Mouse (Mus musculus): Measurements from ENCODE around the gene Gpc6.

Gpc6 gene

DNA sequence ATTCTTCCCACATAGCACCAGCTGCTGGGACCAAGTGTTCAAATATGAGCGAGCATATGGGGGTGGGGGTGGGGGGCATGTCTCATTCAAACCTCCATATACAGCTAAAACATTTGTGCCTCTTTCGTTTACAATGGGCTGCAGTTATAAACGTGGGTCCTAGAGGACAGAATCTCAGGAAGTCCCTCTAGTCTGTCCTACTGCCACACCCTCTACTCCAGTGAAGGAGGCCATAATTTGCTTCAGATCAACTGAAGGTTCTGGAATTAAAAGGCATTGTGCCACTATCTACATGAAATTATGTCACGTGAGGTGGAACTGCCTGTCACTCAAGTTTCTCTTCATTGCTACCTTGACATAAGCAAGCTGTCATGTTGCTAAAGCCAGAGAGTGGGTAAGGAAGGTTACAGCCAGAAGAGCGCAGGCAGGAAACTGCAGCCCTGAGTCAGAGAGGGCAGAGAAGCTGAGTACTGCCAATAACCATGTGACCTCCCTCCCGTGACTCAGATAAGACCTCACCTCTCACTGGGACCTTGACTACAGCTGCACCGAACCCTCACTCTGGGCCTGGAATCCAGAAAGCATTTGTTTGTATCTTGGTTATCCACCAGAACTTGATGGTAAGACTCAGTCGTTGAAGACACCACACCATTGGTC lies 1067.6 kb downstream of the Gpc6 start:
- no peak for DNase-seq (ENCODE audit: extremely low read depth, low read depth)

GRCm38 (mm10) chr14:117993845-117994244 lies 1068.7 kb downstream of the Gpc6 start:
- DNase-seq (ENCODE audit: extremely low read depth, low read depth), result no peak

DNA sequence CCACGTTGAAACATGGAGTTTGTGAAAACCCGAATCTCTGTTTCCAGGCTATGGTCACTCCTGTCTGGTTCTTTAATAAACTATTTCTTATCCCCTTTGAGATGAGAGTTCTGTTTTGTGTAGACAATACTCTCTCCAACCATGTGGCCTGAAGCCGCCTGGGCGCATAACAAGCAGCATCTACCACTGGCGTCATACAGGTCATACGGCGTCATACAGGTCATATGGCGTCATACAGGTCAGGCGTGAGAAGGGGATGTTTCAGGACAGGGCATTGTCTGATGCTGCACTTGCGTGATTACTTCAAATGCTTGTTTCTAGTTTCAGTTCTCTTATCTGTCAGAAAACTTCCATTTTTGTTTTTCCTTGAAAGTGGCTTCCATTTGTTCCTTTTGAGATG lies 1079.3 kb downstream of the Gpc6 start:
- no peak for DNase-seq (ENCODE audit: extremely low read depth, low read depth)

GRCm38 (mm10) chr14:118005697-118006096 lies 1080.6 kb downstream of the Gpc6 start:
- no peak for DNase-seq (ENCODE audit: extremely low read depth, low read depth)

- DNase-seq (ENCODE audit: extremely low read depth, low read depth), result no peak
These were observed 1084.4 kb downstream of the Gpc6 start for GRCm38 (mm10) chr14:118009541-118009940.

DNA sequence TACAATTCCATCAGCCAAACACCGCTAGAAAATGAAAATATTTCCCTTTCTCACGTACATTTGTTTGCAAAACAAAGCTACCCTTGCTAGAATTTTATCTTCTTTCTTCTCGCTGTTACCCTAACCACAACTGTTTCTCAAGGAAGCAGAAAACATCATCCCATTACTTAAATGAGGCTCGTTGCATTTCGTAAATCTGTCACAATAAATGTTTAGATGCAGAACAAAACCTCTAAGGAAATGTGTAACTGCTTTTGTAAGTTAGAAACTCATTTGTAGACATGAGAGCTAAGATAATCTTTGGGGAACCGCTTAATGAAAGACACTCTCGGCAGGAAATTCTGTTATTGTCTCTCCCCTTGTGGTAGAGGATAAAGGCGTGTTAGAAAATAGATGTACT lies 1088.1 kb downstream of the Gpc6 start:
- DNase-seq (ENCODE audit: extremely low read depth, low read depth), result no peak

GRCm38 (mm10) chr14:118019314-118019713 lies 1094.2 kb downstream of the Gpc6 start:
- DNase-seq (ENCODE audit: extremely low read depth, low read depth), result no peak

DNA sequence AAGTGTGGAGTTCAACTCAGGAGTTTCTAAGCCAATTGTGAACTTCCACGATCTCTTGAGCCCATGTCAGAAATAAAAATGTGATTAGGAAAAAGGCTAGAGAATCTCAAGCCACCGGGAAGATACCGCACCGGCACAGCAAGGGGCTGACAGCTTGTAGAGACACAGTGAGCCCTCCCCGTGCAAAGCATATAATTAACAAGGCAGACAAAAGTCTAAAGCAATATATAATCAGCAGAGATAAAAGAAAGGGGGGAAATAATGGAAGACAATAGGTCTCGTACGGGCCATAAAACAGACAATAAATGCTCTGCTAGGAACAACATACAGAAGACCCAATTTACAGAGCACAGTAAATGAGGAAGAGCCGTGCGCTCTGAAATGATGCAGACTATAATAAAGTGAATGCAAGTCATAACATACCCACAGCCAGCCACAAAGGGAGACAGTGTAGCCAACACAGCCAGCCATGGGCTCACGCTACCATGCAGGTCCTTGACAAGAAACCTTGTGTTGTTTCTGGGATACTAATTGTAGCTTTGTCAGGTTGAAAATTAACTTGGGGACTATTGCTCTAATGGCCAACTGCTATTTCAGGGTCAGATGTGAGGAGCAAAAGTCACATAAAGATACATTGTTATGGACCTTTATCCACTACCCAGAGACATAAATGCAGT lies 1096.9 kb downstream of the Gpc6 start:
- no peak for DNase-seq (ENCODE audit: extremely low read depth, low read depth)

Measured in MEL-GATA-1-ER (cell line).